Mouse (Mus musculus) limb, embryonic 14.5 days (tissue): Measurements from ENCODE around the gene Fam162a. TPM values are rescaled to one million over a fixed set of nuclear protein-coding genes. Genes with fewer than 3 reads are reported as not detected.

ENCODE experiments used
- ATAC-seq: fragments of 200-750 bp; cut with Nextera tagmentation; 2 replicates; pipeline ENCODE4 v1.8.0; 2017; ENCODE audit warnings: low read depth, moderate number of reproducible peaks, moderate TSS enrichment; ENCODE audit not compliant: low FRiP score
- DNase-seq: peaks from one replicate; pipeline ENCODE4 v3.0.0-alpha.2; 2015; ENCODE audit warnings: low spot score
- H3K27ac ChIP-seq: fragments of 300-500 bp; sonication (generic); replicated peaks from 2 replicates; pipeline ENCODE4 v1.5.1; 2014; ENCODE audit warnings: low read depth, mild to moderate bottlenecking, low read length, moderate library complexity, mixed read lengths
- H3K27me3 ChIP-seq: fragments of 300-500 bp; sonication (generic); 2 replicates; pipeline ENCODE4 v1.6.1; 2014; ENCODE audit warnings: low read length, mixed read lengths; ENCODE audit not compliant: control insufficient read depth, insufficient read depth
- H3K36me3 ChIP-seq: fragments of 300-500 bp; sonication (generic); 2 replicates; pipeline ENCODE4 v1.6.1; 2014; ENCODE audit warnings: mild to moderate bottlenecking, low read length, moderate library complexity, mixed read lengths; ENCODE audit not compliant: control insufficient read depth, insufficient read depth
- H3K4me1 ChIP-seq: fragments of 300-500 bp; sonication (generic); 2 replicates; pipeline ENCODE4 v1.6.1; 2014; ENCODE audit warnings: antibody characterized with exemption, low read length, mixed read lengths; ENCODE audit not compliant: control insufficient read depth, insufficient read depth
- H3K4me2 ChIP-seq: fragments of 300-500 bp; sonication (generic); replicated peaks from 2 replicates; pipeline ENCODE4 v1.6.1; 2014; ENCODE audit warnings: low read depth, mild to moderate bottlenecking, low read length, moderate library complexity; ENCODE audit not compliant: severe bottlenecking
- H3K4me3 ChIP-seq: fragments of 300-500 bp; sonication (generic); replicated peaks from 2 replicates; pipeline ENCODE4 v1.5.1; 2014; ENCODE audit warnings: low read length
- H3K9ac ChIP-seq: fragments of 300-500 bp; sonication (generic); 2 replicates; pipeline ENCODE4 v1.6.1; 2014; ENCODE audit warnings: mild to moderate bottlenecking, low read depth, low read length, moderate library complexity; ENCODE audit not compliant: severe bottlenecking
- H3K9me3 ChIP-seq: fragments of 300-500 bp; sonication (generic); 2 replicates; pipeline ENCODE4 v1.6.1; 2016; ENCODE audit warnings: low read length; ENCODE audit not compliant: control insufficient read depth
- POLR2A ChIP-seq: fragments of 200-500 bp; IDR thresholded peaks from 2 replicates; pipeline ENCODE4 v1.8.0; 2012; ENCODE audit warnings: inconsistent platforms, mild to moderate bottlenecking, moderate library complexity, borderline replicate concordance; ENCODE audit not compliant: insufficient read depth, insufficient read length; ENCODE audit errors: extremely low read depth
- WGBS: fragments of 180-500 bp; shearing (Covaris S2); extraction: QIAGEN DNeasy Blood & Tissue Kit; methylation state at CpG from one replicate; pipeline ENCODE4 v1.1.7; 2014; 5-methylcytosine and 5-hydroxymethylcytosine counted together
- polyA plus RNA-seq, 2 experiments: library from polyadenylated mRNA; depleted of rRNA in 1 of 2; stranded (reverse) in 1 of 2; unstranded in 1 of 2; fragments of >200 nt; fragmentation: Nextera tagmentation in 1 of 2; extraction: Ambion mirVana in 1 of 2; gene quantifications; 2 replicates each; pipeline versions ENCODE4 v1.2.1 to v1.2.3; 2012 to 2014

Gene Fam162a
- polyA plus RNA-seq, 2 experiments, result 270 to 497 TPM

DNA sequence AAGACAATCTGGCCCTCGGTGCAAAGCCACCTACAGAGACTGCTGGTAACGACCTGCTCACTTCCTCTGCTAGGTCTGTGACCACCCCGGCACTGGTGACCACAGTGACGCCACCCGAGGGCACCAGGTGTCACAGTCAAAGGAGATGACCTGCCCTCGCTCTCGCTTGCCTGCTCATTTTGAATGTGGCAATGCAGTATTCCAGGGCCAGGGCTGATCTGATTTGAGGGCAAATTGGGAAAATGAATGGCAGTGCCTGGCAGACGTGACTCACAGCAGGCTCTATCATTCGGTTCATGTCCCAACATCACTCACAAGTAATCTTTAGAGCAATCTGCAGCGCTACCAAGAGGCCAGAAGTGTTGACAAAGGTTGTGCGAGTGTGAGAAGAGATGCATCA lies 15.0 kb downstream of the Fam162a start:
- Histone ChIP-seq H3K27me3 (no peaks in the 10 kb centered on the region), H3K27ac (no peak overlapping the region), H3K4me2 (no peak overlapping the region), H3K4me1 (no peaks in the 10 kb centered on the region), H3K4me3 (no peak overlapping the region), H3K9me3 (no peaks in the 10 kb centered on the region), H3K9ac (no peak overlapping the region), H3K36me3 (peaks cover 23% of the 10 kb centered on the region)
- ATAC-seq (no peak), DNase-seq (no peak)
- WGBS, result 84% methylated on average over 11 of the region's 11 CpGs
- no peak for TF ChIP-seq POLR2A

DNA sequence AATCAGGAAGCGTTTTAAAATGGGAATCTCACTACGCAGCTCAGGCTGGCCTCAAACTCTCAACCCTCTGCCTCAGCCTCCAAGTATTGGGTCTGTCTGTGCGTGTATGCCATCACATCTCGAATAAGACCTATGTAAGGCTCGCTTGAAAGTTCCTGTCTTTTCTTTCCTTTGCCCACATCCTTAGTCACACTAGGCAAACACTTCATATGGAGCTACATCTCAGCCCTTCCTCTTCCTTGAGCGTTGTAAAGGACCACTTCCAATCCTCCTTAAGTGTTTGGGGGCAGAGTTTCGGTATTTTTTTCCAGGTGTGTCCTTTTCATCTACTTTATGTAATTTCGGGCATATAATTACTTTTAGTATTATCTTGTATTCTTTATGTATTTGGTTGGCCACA lies 16.5 kb downstream of the Fam162a start:
- no peak overlapping the region for H3K4me2 ChIP-seq
- no peak for TF ChIP-seq POLR2A
- no peak overlapping the region for H3K4me3 ChIP-seq
- no peak overlapping the region for H3K9ac ChIP-seq
- H3K4me1 ChIP-seq, result no peaks in the 10 kb centered on the region
- peaks cover 34% of the 10 kb centered on the region for H3K36me3 ChIP-seq
- no peaks in the 10 kb centered on the region for H3K9me3 ChIP-seq
- 92% methylated on average over 8 of the region's 8 CpGs for WGBS
- H3K27me3 ChIP-seq, result no peaks in the 10 kb centered on the region
- no peak overlapping the region for H3K27ac ChIP-seq
- DNase-seq (no peak), ATAC-seq (no peak)

GRCm38 (mm10) chr16:36053524-36054275 lies 17.7 kb downstream of the Fam162a start:
- Histone ChIP-seq H3K27ac (no peak overlapping the region), H3K9ac (no peak overlapping the region), H3K27me3 (no peaks in the 10 kb centered on the region), H3K4me1 (no peaks in the 10 kb centered on the region), H3K9me3 (no peaks in the 10 kb centered on the region), H3K4me2 (no peak overlapping the region), H3K4me3 (no peak overlapping the region), H3K36me3 (peaks cover 47% of the 10 kb centered on the region)
- WGBS, result 89% methylated on average over 6 of the region's 6 CpGs
- TF ChIP-seq POLR2A, result no peak
- ATAC-seq (no peak), DNase-seq (no peak)

DNA sequence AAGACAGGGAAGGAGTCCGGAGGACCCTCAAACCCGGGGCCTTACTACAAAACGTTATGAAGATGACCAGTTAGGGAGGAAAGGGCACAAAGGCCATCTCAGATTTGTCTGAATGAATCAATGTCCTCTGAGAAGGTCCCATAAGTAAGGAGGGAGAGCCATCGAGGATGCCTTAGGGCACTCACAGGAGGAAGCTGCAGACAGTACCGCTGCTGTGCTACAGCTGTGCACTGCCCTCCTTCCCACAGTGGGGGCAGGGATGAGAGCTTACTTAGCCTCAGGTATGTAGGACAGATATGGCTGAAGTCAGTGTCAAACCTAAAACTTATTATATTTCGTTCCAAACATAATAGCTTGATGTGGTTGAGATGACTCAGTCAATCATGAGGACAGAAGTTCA lies 19.9 kb downstream of the Fam162a start:
- no peaks in the 10 kb centered on the region for H3K27me3 ChIP-seq
- no peak for TF ChIP-seq POLR2A
- DNase-seq, result no peak
- ATAC-seq, result no peak
- H3K9ac ChIP-seq, result no peak overlapping the region
- no peak overlapping the region for H3K4me3 ChIP-seq
- peaks cover 67% of the 10 kb centered on the region for H3K36me3 ChIP-seq
- WGBS, result 88% methylated on average over 6 of the region's 6 CpGs
- H3K27ac ChIP-seq, result no peak overlapping the region
- no peaks in the 10 kb centered on the region for H3K4me1 ChIP-seq
- no peak overlapping the region for H3K4me2 ChIP-seq
- no peaks in the 10 kb centered on the region for H3K9me3 ChIP-seq

DNA sequence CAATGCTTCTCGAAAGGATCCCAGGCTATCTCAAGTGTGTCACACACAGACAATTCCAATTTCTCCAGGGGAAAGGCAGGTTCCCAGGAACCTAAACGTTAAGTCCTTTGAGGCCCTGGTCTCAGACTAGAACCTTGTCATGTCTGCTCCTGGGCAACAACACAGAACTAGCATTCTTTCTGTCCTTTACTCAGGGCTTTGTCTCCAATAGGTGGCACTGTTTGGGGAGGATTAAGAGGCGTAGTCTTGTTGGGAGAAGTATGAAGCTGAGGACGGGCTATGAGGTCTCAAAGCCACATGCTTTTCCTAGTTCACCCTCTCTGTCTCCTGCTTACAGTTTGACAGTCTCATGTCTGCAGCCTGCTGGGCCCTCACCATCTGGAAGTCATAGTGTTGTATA lies 23.9 kb downstream of the Fam162a start:
- TF ChIP-seq POLR2A, result no peak
- H3K27ac ChIP-seq, result no peak overlapping the region
- H3K4me3 ChIP-seq, result no peak overlapping the region
- peaks cover under 1% of the 10 kb centered on the region for H3K4me1 ChIP-seq
- WGBS, result 90% methylated on average over 4 of the region's 4 CpGs
- H3K9me3 ChIP-seq, result no peaks in the 10 kb centered on the region
- H3K4me2 ChIP-seq, result no peak overlapping the region
- H3K9ac ChIP-seq, result no peak overlapping the region
- H3K36me3 ChIP-seq, result peaks cover 92% of the 10 kb centered on the region
- ATAC-seq (no peak), DNase-seq (no peak)
- H3K27me3 ChIP-seq, result no peaks in the 10 kb centered on the region
